In the genomic region with DNA sequence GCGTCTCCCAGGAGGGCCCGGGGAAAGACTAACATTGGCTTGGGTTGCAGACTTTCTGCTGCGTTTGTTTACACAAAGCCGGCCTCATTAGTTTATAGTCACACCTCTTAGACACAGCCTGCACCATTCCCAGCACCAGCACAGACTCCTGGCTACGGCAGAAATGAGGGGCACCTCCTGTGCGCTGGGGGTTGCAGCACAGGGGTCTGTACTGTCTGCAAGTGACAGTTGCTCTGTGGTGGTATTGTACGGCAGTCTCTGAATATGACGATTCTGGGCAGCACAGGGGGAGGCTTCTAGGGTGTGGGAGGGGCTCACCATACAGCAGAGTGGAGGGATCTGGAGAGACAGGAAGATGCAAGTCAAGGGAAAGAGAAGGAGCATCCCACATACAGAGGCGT, we compare ENCODE assay signal across 13 mouse cellular contexts.
DNase-seq lines count a peak whose midpoint lies in the region; ATAC-seq lines count a peak whose summit lies in the region.
"Had no signal": no experiment of that assay in that cellular context is flagged by ENCODE, and none has a peak within 500 bp of the region (broad histone marks: within the 10 kb centered on the region; RNA-seq: fewer than 3 reads in every experiment).

No protein-coding gene starts in this region.

- H3K4me3 ChIP-seq in kidney, embryonic 14.5 days (ENCODE audit: low read length), result no peak overlapping the region; the same call in 1 of the 2 replicates
- no peak overlapping the region for H3K4me3 ChIP-seq in midbrain, embryonic 16.5 days (ENCODE audit: low read depth, low read length)
- no peak overlapping the region for H3K4me3 ChIP-seq in midbrain, embryonic 11.5 days (ENCODE audit: low read depth, low read length)
- H3K4me3 ChIP-seq: gastrocnemius, adult 2 months; midbrain, embryonic 10.5 days had no signal

- DNase-seq in embryo, embryonic 9.5 days (ENCODE audit: extremely low spot score), result peak; percentile 31
- no peak for DNase-seq in embryo, embryonic 11 days
- no peak for DNase-seq in kidney, adult 18-20 months
- no peak for DNase-seq in midbrain, embryonic 11.5 days (ENCODE audit: low spot score, missing footprints)
- DNase-seq in cerebellum, postnatal 14 days, result no peak
- DNase-seq in MN1 (ENCODE audit: low spot score), result no peak
- DNase-seq: gastrocnemius, adult 2 months; heart, postnatal 36 days; spleen, adult 18-20 months had no signal

- H3K36me3 ChIP-seq in kidney, embryonic 14.5 days (ENCODE audit: control insufficient read depth, insufficient read depth, low read length), result no peaks in the 10 kb centered on the region
- no peaks in the 10 kb centered on the region for H3K36me3 ChIP-seq in midbrain, embryonic 16.5 days (ENCODE audit: control insufficient read depth, insufficient read depth, low read length)
- no peaks in the 10 kb centered on the region for H3K36me3 ChIP-seq in midbrain, embryonic 11.5 days (ENCODE audit: control insufficient read depth, insufficient read depth, low read length)
- H3K36me3 ChIP-seq: midbrain, embryonic 10.5 days had no signal

- H3K4me1 ChIP-seq in kidney, embryonic 14.5 days (ENCODE audit: control insufficient read depth, insufficient read depth, low read length), result no peaks in the 10 kb centered on the region
- no peaks in the 10 kb centered on the region for H3K4me1 ChIP-seq in midbrain, embryonic 16.5 days (ENCODE audit: control insufficient read depth, insufficient read depth, low read length)
- H3K4me1 ChIP-seq in midbrain, embryonic 11.5 days (ENCODE audit: control insufficient read depth, insufficient read depth, low read length), result no peaks in the 10 kb centered on the region

- no peak overlapping the region for H3K27ac ChIP-seq in kidney, embryonic 14.5 days (ENCODE audit: low read depth, low read length)
- no peak overlapping the region for H3K27ac ChIP-seq in midbrain, embryonic 16.5 days (ENCODE audit: low read length)
- H3K27ac ChIP-seq in midbrain, embryonic 11.5 days (ENCODE audit: low read depth, low read length), result no peak overlapping the region
- H3K27ac ChIP-seq: gastrocnemius, adult 2 months; midbrain, embryonic 10.5 days had no signal

- ATAC-seq in kidney, embryonic 14.5 days (ENCODE audit: low FRiP score, low TSS enrichment), result peak; percentile 89
- no peak for ATAC-seq in midbrain, embryonic 16.5 days
- no peak for ATAC-seq in midbrain, embryonic 11.5 days (ENCODE audit: low FRiP score)

- WGBS in kidney, embryonic 14.5 days, result 8% methylated on average over 9 of the region's 9 CpGs
- 51% methylated on average over 9 of the region's 9 CpGs for WGBS in midbrain, embryonic 16.5 days
- WGBS in midbrain, embryonic 11.5 days, result 71% methylated on average over 9 of the region's 9 CpGs

- H3K27me3 ChIP-seq in kidney, embryonic 14.5 days (ENCODE audit: control insufficient read depth, insufficient read depth, low read length), result peaks cover 15% of the 10 kb centered on the region; the same call in 1 of the 2 replicates
- no peaks in the 10 kb centered on the region for H3K27me3 ChIP-seq in midbrain, embryonic 16.5 days (ENCODE audit: control insufficient read depth, insufficient read depth, low read depth, low read length)
- H3K27me3 ChIP-seq in midbrain, embryonic 11.5 days (ENCODE audit: control insufficient read depth, insufficient read depth, low read length), result no peaks in the 10 kb centered on the region

- peak overlapping the region; percentile 38 for H3K4me2 ChIP-seq in kidney, embryonic 14.5 days (replicated peaks; ENCODE audit: low read depth, low read length)
- peak overlapping the region; percentile 17; the same call in 1 of the 2 replicates for H3K4me2 ChIP-seq in midbrain, embryonic 16.5 days (ENCODE audit: low read length)
- H3K4me2 ChIP-seq in midbrain, embryonic 11.5 days, result no peak overlapping the region
- H3K4me2 ChIP-seq: liver, embryonic 11.5 days had no signal

- no peaks in the 10 kb centered on the region for H3K9me3 ChIP-seq in kidney, embryonic 14.5 days (ENCODE audit: control insufficient read depth, low read length)
- no peaks in the 10 kb centered on the region for H3K9me3 ChIP-seq in midbrain, embryonic 16.5 days (replicated peaks; ENCODE audit: control insufficient read depth, low read length, poor library complexity, severe bottlenecking)
- H3K9me3 ChIP-seq in midbrain, embryonic 11.5 days (ENCODE audit: control insufficient read depth, low read length), result no peaks in the 10 kb centered on the region
- H3K9me3 ChIP-seq: midbrain, embryonic 10.5 days had no signal

- no peak overlapping the region for H3K9ac ChIP-seq in kidney, embryonic 14.5 days (ENCODE audit: low read depth, low read length)
- H3K9ac ChIP-seq in midbrain, embryonic 16.5 days (ENCODE audit: low read depth, low read length), result 0 out of 2 replicates have a peak overlapping the region, but pooled peaks have one; percentile 3
- no peak overlapping the region for H3K9ac ChIP-seq in midbrain, embryonic 11.5 days (ENCODE audit: low read length)
